Mouse (Mus musculus) layer of hippocampus, adult 6 months (tissue): ENCODE measurements around the gene Amh. TPM values are rescaled to one million over a fixed set of nuclear protein-coding genes. Genes with fewer than 3 reads are reported as not detected.
A peak's percentile ranks its signal among the peaks of the same experiment; 100 is the strongest.

Experiments
- long read RNA-seq, 2 experiments: library from polyadenylated mRNA; unstranded; transcript quantifications; one replicate each; pipeline ENCODE4 v2.0.0; 2019 to 2020
- microRNA-seq: library from miRNA; unstranded; fragments of <30 nt; microRNA quantifications from one replicate; pipeline ENCODE4 v1.2.0, GENCODE M21; 2020
- polyA plus RNA-seq: library from polyadenylated mRNA; unstranded; fragments of <200 nt; fragmentation: Nextera tagmentation; gene quantifications from 2 replicates; pipeline ENCODE4 v1.2.3, GENCODE M21; 2021

Gene Amh
- not detected in 2 replicates for polyA plus RNA-seq
- long read RNA-seq, experiment 1 = 0 reads
- long read RNA-seq, experiment 2 = 0 reads

GRCm38 (mm10) chr10:80804916-80805315, at the start of gene Amh:
Gene Amh, plus strand, starts transcription at chr10:80805243.

DNA sequence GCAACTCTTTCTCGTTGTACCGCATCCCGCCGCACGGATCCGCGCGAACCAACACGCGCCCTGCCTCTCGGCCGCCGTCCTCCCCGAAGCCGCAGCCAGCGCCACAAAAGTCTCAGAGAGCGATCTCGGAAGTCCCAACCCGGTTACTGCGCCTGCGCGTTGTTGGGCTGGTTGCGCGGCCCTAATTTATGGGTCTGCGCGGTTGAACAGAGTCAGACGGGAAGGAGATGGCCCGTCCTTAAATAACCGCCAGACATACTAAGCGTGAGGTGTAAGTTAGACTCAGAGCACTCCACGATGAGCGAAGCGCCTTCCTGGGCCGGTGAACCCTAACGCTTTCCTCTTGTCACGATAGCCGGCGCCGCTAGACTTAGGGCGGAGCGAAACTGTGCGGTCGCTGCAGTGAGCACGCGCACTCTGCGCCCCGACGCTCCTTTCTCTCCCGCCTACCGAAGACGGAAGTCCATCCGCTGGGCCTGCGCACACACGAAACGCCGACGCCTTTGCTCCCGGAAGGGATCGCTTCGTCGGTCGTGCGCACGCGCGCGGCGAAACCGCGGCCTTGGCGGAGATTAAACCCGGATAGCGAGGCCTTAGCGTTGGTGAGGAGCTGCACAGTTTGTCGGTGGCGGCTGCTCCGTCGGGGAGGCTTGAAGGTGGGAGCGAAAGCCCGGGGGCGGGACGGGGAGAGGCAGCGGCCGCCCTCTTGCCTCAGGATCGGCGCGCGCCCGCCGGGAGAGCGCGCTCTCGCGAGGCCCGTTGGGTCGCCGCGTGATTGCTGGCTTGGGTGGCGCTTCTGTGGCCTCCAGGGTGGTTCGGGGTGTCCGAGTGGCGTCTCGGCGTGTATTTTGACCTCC, 6.7 kb upstream of the Amh start, which contains the start of the genes Sf3a2 and Plekhj1:
Gene Sf3a2 (plus strand): TSS at position 49 of the 857 bp plus-strand sequence.
Gene Plekhj1 (minus strand): TSS at position 477 of the 857 bp plus-strand sequence.

GRCm38 (mm10) chr10:80813366-80813765, 8.3 kb downstream of the Amh start, which contains the start of gene Jsrp1:
Gene Jsrp1, minus strand, starts transcription at chr10:80813498.

DNA sequence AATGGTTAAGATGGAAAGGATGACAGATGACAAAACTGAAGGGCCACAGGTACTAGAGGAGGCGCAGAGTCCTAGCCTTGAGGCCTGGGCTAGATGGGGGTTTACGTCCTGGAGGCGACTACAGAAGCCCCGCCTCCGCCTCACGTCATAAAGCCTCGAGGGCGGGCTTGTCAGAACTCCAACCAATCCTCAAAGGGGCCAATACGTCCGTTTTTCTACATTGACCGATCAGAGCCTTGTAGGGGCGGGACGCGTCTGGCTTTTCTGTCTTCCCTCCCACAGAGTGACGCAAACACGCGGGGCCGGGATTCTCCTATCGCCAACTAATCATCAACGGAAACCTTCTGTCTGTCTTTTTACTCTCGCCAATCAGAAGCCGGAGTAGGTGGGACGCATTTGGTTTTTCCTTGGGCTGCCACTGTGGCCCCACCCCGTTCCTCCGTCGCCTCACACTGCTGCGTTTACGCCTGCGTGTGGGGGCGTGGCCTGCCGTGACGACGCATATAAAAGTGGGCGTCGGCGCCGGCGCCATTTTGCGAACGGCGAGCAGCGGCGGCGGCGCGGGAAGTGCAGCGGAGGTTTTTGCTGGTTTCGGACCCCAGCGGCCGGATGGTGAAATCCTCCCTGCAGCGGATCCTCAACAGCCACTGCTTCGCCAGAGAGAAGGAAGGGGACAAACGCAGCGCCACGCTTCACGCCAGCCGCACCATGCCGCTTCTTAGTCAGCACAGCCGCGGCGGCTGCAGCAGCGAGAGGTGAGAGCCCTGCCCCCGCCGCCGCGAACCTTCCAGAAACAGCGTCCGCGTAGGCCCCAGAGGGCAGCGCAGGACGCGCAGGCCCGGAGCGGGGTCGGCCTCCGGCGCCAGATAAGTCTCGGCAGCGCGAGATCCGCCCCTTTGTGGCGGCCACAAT, 21.4 kb downstream of the Amh start, which contains the start of gene Oaz1:
Gene Oaz1 (plus strand): TSS at position 506 of the 912 bp plus-strand sequence.

GRCm38 (mm10) chr10:80843931-80844547, 39.0 kb downstream of the Amh start, which contains the start of gene Lingo3:
Gene Lingo3, minus strand, starts transcription at chr10:80844039.

GRCm38 (mm10) chr10:80854913-80855748, 50.1 kb downstream of the Amh start, which contains the start of the genes Lsm7 and Sppl2b:
Gene Lsm7, minus strand, starts transcription at chr10:80855209.
Gene Sppl2b, plus strand, starts transcription at chr10:80855275.

Small RNAs within 50 kb of the gene (microRNA-seq; reads per million reads assigned to microRNA genes)
- gene Mir1982 = 24.5 reads per million, percentile 43 among the genes with 10 or more reads in this experiment

Other genes with a start within 250 kb of the Amh start
- 19.5 and 19.8 TPM in 2 replicates for gene Rexo1, start 243.7 kb upstream of the Amh start, polyA plus RNA-seq
- 7.5 and 8.9 TPM in 2 replicates for gene Klf16, start 227.9 kb upstream of the Amh start, polyA plus RNA-seq
- 42.4 and 50.1 TPM in 2 replicates for gene Abhd17a, start 214.9 kb upstream of the Amh start, polyA plus RNA-seq
- gene Scamp4, start 202.4 kb upstream of the Amh start, polyA plus RNA-seq = 116 and 118 TPM in 2 replicates
- gene Adat3, start 202.4 kb upstream of the Amh start, polyA plus RNA-seq = 3.0 and 3.2 TPM in 2 replicates
- gene Gm49322, start 199.2 kb upstream of the Amh start, polyA plus RNA-seq = 0.23 and 0.29 TPM in 2 replicates
- gene Csnk1g2, start 182.4 kb upstream of the Amh start, polyA plus RNA-seq = 18.6 and 20.5 TPM in 2 replicates
- gene Btbd2, start 148.2 kb upstream of the Amh start, polyA plus RNA-seq = 22.4 and 26.9 TPM in 2 replicates
- gene Mknk2, start 127.1 kb upstream of the Amh start, polyA plus RNA-seq = 3.6 and 3.8 TPM in 2 replicates
- 9.3 and 10.8 TPM in 2 replicates for gene Mob3a, start 103.3 kb upstream of the Amh start, polyA plus RNA-seq
- gene Izumo4, start 103.1 kb upstream of the Amh start, polyA plus RNA-seq = 46.9 and 47.1 TPM in 2 replicates
- 51.0 and 52.8 TPM in 2 replicates for gene Ap3d1, start 63.0 kb upstream of the Amh start, polyA plus RNA-seq
- 1.5 and 1.6 TPM in 2 replicates for gene Dot1l, start 50.0 kb upstream of the Amh start, polyA plus RNA-seq
- 9.3 and 13.8 TPM in 2 replicates for gene Sf3a2, start 7.0 kb upstream of the Amh start, polyA plus RNA-seq
- 96.0 and 103 TPM in 2 replicates for gene Plekhj1, start 6.6 kb upstream of the Amh start, polyA plus RNA-seq
- gene Jsrp1, start 8.3 kb downstream of the Amh start, polyA plus RNA-seq = 7.5 and 7.7 TPM in 2 replicates
- 2,817 and 2,885 TPM in 2 replicates for gene Oaz1, start 21.4 kb downstream of the Amh start, polyA plus RNA-seq
- 19.6 and 26.3 TPM in 2 replicates for gene Lingo3, start 38.8 kb downstream of the Amh start, polyA plus RNA-seq
- gene Lsm7, start 50.0 kb downstream of the Amh start, polyA plus RNA-seq = 326 and 354 TPM in 2 replicates
- 16.5 and 20.9 TPM in 2 replicates for gene Sppl2b, start 50.0 kb downstream of the Amh start, polyA plus RNA-seq
- 0.33 and 0.35 TPM in 2 replicates for gene Tmprss9, start 66.6 kb downstream of the Amh start, polyA plus RNA-seq
- 632 and 637 TPM in 2 replicates for gene Timm13, start 95.7 kb downstream of the Amh start, polyA plus RNA-seq
- gene Lmnb2, start 113.0 kb downstream of the Amh start, polyA plus RNA-seq = 3.1 and 3.8 TPM in 2 replicates
- 12.5 and 16.0 TPM in 2 replicates for gene Gadd45b, start 124.8 kb downstream of the Amh start, polyA plus RNA-seq
- 55.3 and 58.1 TPM in 2 replicates for gene Gng7, start 209.7 kb downstream of the Amh start, polyA plus RNA-seq
- gene Diras1, start 220.4 kb downstream of the Amh start, polyA plus RNA-seq = 47.4 and 57.4 TPM in 2 replicates
- gene Slc39a3, start 232.2 kb downstream of the Amh start, polyA plus RNA-seq = 33.3 and 38.9 TPM in 2 replicates